Mouse (Mus musculus): Measurements from ENCODE around the gene Tbx18.

Tbx18 gene

GRCm38 (mm10) chr9:87708151-87708550 lies 22.9 kb downstream of the Tbx18 start:
- peak; percentile 70 for DNase-seq

GRCm38 (mm10) chr9:87702267-87702666 lies 28.8 kb downstream of the Tbx18 start:
- DNase-seq, result no peak

- no peak for DNase-seq
These were observed 44.1 kb downstream of the Tbx18 start for GRCm38 (mm10) chr9:87686981-87687380.

- DNase-seq, result no peak
These were observed 48.8 kb downstream of the Tbx18 start for GRCm38 (mm10) chr9:87682247-87682646.

Data from lung, postnatal 14 days (tissue).